In genomic region chr4:151408246-151408645, GRCm38 (mm10) we compare ENCODE assay signal across 16 mouse cellular contexts.
"Had no signal": no experiment of that assay in that cellular context is flagged by ENCODE, and none has a peak within 500 bp of the region (broad histone marks: within the 10 kb centered on the region; RNA-seq: fewer than 3 reads in every experiment).

No protein-coding gene starts in this region.

- ATAC-seq: midbrain, embryonic 15.5 days had no signal

- H3K27me3 ChIP-seq: liver, embryonic 13.5 days; midbrain, embryonic 15.5 days; neural tube, embryonic 13.5 days; stomach, embryonic 15.5 days had no signal

- H3K4me1 ChIP-seq: liver, embryonic 13.5 days had no signal

- H3K36me3 ChIP-seq: kidney, embryonic 15.5 days; liver, embryonic 13.5 days; midbrain, embryonic 12.5 days; midbrain, embryonic 15.5 days; neural tube, embryonic 13.5 days; stomach, embryonic 15.5 days had no signal

- H3K9me3 ChIP-seq: liver, embryonic 13.5 days; midbrain, embryonic 15.5 days; neural tube, embryonic 13.5 days; stomach, embryonic 15.5 days had no signal

- H3K9ac ChIP-seq: kidney, embryonic 15.5 days; liver, embryonic 13.5 days; midbrain, embryonic 12.5 days; midbrain, embryonic 15.5 days; neural tube, embryonic 13.5 days; stomach, embryonic 15.5 days had no signal

- H3K27ac ChIP-seq: kidney, embryonic 15.5 days; left cerebral cortex, adult 2 months; liver, embryonic 13.5 days; midbrain, embryonic 12.5 days; midbrain, embryonic 15.5 days; neural tube, embryonic 13.5 days; stomach, embryonic 15.5 days had no signal

- DNase-seq: kidney, postnatal 36 days; layer of hippocampus, postnatal 36 days; liver, embryonic 13.5 days; lung, adult 2 months; lung, postnatal 14 days; lung, postnatal 4 days; right cerebral cortex, postnatal 25 days; spleen, adult 18-20 months; thymus, postnatal 25 days had no signal

- H3K4me2 ChIP-seq: kidney, embryonic 15.5 days; liver, embryonic 13.5 days; midbrain, embryonic 12.5 days; midbrain, embryonic 15.5 days; neural tube, embryonic 13.5 days; stomach, embryonic 15.5 days had no signal

- H3K4me3 ChIP-seq: kidney, embryonic 15.5 days; left cerebral cortex, adult 2 months; liver, embryonic 13.5 days; midbrain, embryonic 12.5 days; midbrain, embryonic 15.5 days; myocyte; neural tube, embryonic 13.5 days; stomach, embryonic 15.5 days had no signal
